In genomic region chr15:9124856-9125255, GRCm38 (mm10) we compare ENCODE assay signal across 17 mouse cellular contexts.
"Had no signal": no experiment of that assay in that cellular context is flagged by ENCODE, and none has a peak within 500 bp of the region (broad histone marks: within the 10 kb centered on the region; RNA-seq: fewer than 3 reads in every experiment).

No protein-coding gene starts in this region.

- ATAC-seq: liver, postnatal 0 days; lung, postnatal 0 days; midbrain, embryonic 13.5 days; midbrain, embryonic 16.5 days had no signal

- H3K27me3 ChIP-seq: liver, embryonic 15.5 days; lung, embryonic 15.5 days; megakaryocyte, embryonic 14.5 days; midbrain, embryonic 13.5 days; neural tube, embryonic 12.5 days; stomach, embryonic 15.5 days had no signal

- H3K4me2 ChIP-seq: liver, embryonic 15.5 days; lung, embryonic 15.5 days; midbrain, embryonic 11.5 days; midbrain, embryonic 13.5 days; neural tube, embryonic 12.5 days; stomach, embryonic 15.5 days had no signal

- DNase-seq: liver, postnatal 0 days; lung, adult 2 months; lung, postnatal 14 days; lung, postnatal 36 days; right cerebral cortex, postnatal 14 days; thymus, adult 18-20 months; thymus, postnatal 14 days; thymus, postnatal 36 days had no signal

- H3K4me1 ChIP-seq: liver, embryonic 15.5 days; lung, embryonic 15.5 days; midbrain, embryonic 13.5 days; neural tube, embryonic 12.5 days; stomach, embryonic 15.5 days had no signal

- H3K27ac ChIP-seq: liver, embryonic 15.5 days; lung, embryonic 15.5 days; midbrain, embryonic 13.5 days; neural tube, embryonic 12.5 days; stomach, embryonic 15.5 days had no signal

- H3K4me3 ChIP-seq: liver, embryonic 15.5 days; lung, embryonic 15.5 days; megakaryocyte, embryonic 14.5 days; midbrain, embryonic 13.5 days; neural tube, embryonic 12.5 days; stomach, embryonic 15.5 days had no signal

- H3K9me3 ChIP-seq: liver, embryonic 15.5 days; lung, embryonic 15.5 days; megakaryocyte, embryonic 14.5 days; midbrain, embryonic 13.5 days; neural tube, embryonic 12.5 days; stomach, embryonic 15.5 days had no signal

- H3K9ac ChIP-seq: liver, embryonic 15.5 days; liver, postnatal 0 days; lung, embryonic 15.5 days; midbrain, embryonic 13.5 days; neural tube, embryonic 12.5 days; stomach, embryonic 15.5 days had no signal
